Mouse (Mus musculus): Measurements from ENCODE around the gene Ahctf1. TPM values are rescaled to one million over a fixed set of nuclear protein-coding genes. Genes with fewer than 3 reads are reported as not detected.

Gene Ahctf1
- polyA plus RNA-seq, 1 experiment from 2014 or later, result 13.5 TPM

- H3K36me3 ChIP-seq (ENCODE audit: control insufficient read depth, insufficient read depth, low read length), result no peaks in the 10 kb centered on the region
- no peak overlapping the region for H3K4me2 ChIP-seq (ENCODE audit: low read length)
- no peaks in the 10 kb centered on the region; the same call in 1 of the 2 replicates for H3K4me1 ChIP-seq (ENCODE audit: control insufficient read depth, insufficient read depth, low read depth, low read length)
- 82% methylated on average over 3 of the region's 3 CpGs for WGBS
- no peak overlapping the region for H3K4me3 ChIP-seq (ENCODE audit: low read length)
- H3K9me3 ChIP-seq (ENCODE audit: control insufficient read depth, low read length), result no peaks in the 10 kb centered on the region
- no peak for ATAC-seq
- no peak overlapping the region for H3K9ac ChIP-seq (ENCODE audit: low read depth, low read length)
- no peak overlapping the region for H3K27ac ChIP-seq (ENCODE audit: low read depth, low read length)
- no peaks in the 10 kb centered on the region for H3K27me3 ChIP-seq (replicated peaks; ENCODE audit: control insufficient read depth, insufficient read depth, low read length)
Measured at GRCm38 (mm10) chr1:179808300-179808699, 4.8 kb upstream of the Ahctf1 start.

- Histone ChIP-seq H3K9ac (ENCODE audit: low read depth, low read length) (no peak overlapping the region), H3K27me3 (replicated peaks; ENCODE audit: control insufficient read depth, insufficient read depth, low read length) (no peaks in the 10 kb centered on the region), H3K4me1 (ENCODE audit: control insufficient read depth, insufficient read depth, low read depth, low read length) (no peaks in the 10 kb centered on the region; the same call in none of the 2 replicates), H3K4me2 (ENCODE audit: low read length) (no peak overlapping the region), H3K4me3 (ENCODE audit: low read length) (no peak overlapping the region), H3K9me3 (ENCODE audit: control insufficient read depth, low read length) (no peaks in the 10 kb centered on the region), H3K27ac (ENCODE audit: low read depth, low read length) (no peak overlapping the region), H3K36me3 (ENCODE audit: control insufficient read depth, insufficient read depth, low read length) (no peaks in the 10 kb centered on the region)
- WGBS, result 87% methylated on average over 4 of the region's 4 CpGs
- no peak for ATAC-seq
Measured at GRCm38 (mm10) chr1:179807468-179807867, 4.0 kb upstream of the Ahctf1 start.

GRCm38 (mm10) chr1:179805751-179806150, 2.3 kb upstream of the Ahctf1 start:
- Histone ChIP-seq H3K27me3 (replicated peaks; ENCODE audit: control insufficient read depth, insufficient read depth, low read length) (no peaks in the 10 kb centered on the region), H3K4me3 (ENCODE audit: low read length) (no peak overlapping the region), H3K4me1 (ENCODE audit: control insufficient read depth, insufficient read depth, low read depth, low read length) (peaks cover 15% of the 10 kb centered on the region), H3K9ac (ENCODE audit: low read depth, low read length) (no peak overlapping the region), H3K4me2 (ENCODE audit: low read length) (no peak overlapping the region), H3K9me3 (ENCODE audit: control insufficient read depth, low read length) (no peaks in the 10 kb centered on the region), H3K36me3 (ENCODE audit: control insufficient read depth, insufficient read depth, low read length) (no peaks in the 10 kb centered on the region), H3K27ac (ENCODE audit: low read depth, low read length) (no peak overlapping the region)
- 89% methylated on average over 5 of the region's 5 CpGs for WGBS
- no peak for ATAC-seq

- Histone ChIP-seq H3K27ac (ENCODE audit: low read depth, low read length) (peak overlapping the region; percentile 60), H3K4me3 (ENCODE audit: low read length) (peak overlapping the region; percentile 92), H3K9me3 (ENCODE audit: control insufficient read depth, low read length) (no peaks in the 10 kb centered on the region), H3K4me2 (ENCODE audit: low read length) (peak overlapping the region; percentile 75), H3K36me3 (ENCODE audit: control insufficient read depth, insufficient read depth, low read length) (no peaks in the 10 kb centered on the region), H3K27me3 (replicated peaks; ENCODE audit: control insufficient read depth, insufficient read depth, low read length) (no peaks in the 10 kb centered on the region), H3K4me1 (ENCODE audit: control insufficient read depth, insufficient read depth, low read depth, low read length) (peaks cover 15% of the 10 kb centered on the region), H3K9ac (ENCODE audit: low read depth, low read length) (0 out of 2 replicates have a peak overlapping the region, but pooled peaks have one; percentile 41)
- WGBS, result 34% methylated on average over 11 of the region's 11 CpGs
- no peak for ATAC-seq
Measured at GRCm38 (mm10) chr1:179804140-179804881, 831 bp upstream of the Ahctf1 start.

GRCm38 (mm10) chr1:179802610-179803512, 619 bp downstream of the Ahctf1 start, which contains the start of gene Gm10518:
Gene Gm10518, plus strand, starts transcription at chr1:179803376.
- peak; percentile 81 for ATAC-seq
- peak within 1 kb of the TSS; percentile 92 for H3K4me3 ChIP-seq (ENCODE audit: low read length)
- no peaks in the 10 kb centered on the region for H3K27me3 ChIP-seq (replicated peaks; ENCODE audit: control insufficient read depth, insufficient read depth, low read length)
- H3K4me1 ChIP-seq (ENCODE audit: control insufficient read depth, insufficient read depth, low read depth, low read length), result peaks cover 15% of the 10 kb centered on the region
- H3K9ac ChIP-seq (ENCODE audit: low read depth, low read length), result peak within 1 kb of the TSS; percentile 94
- H3K9me3 ChIP-seq (ENCODE audit: control insufficient read depth, low read length), result no peaks in the 10 kb centered on the region
- WGBS, result under 1% methylated on average over 86 of the region's 94 CpGs
- peak within 1 kb of the TSS; percentile 75 for H3K4me2 ChIP-seq (ENCODE audit: low read length)
- peak within 1 kb of the TSS; percentile 89 for H3K27ac ChIP-seq (ENCODE audit: low read depth, low read length)
- H3K36me3 ChIP-seq (ENCODE audit: control insufficient read depth, insufficient read depth, low read length), result 0 out of 2 replicates have a peak, but pooled peaks cover 2% of the 10 kb centered on the region

- no peak for ATAC-seq
- no peaks in the 10 kb centered on the region for H3K9me3 ChIP-seq (ENCODE audit: control insufficient read depth, low read length)
Measured at GRCm38 (mm10) chr1:179798794-179799193, 4.7 kb downstream of the Ahctf1 start.

GRCm38 (mm10) chr1:179787281-179787680, 16.2 kb downstream of the Ahctf1 start:
- H3K4me1 ChIP-seq (ENCODE audit: control insufficient read depth, insufficient read depth, low read depth, low read length), result no peaks in the 10 kb centered on the region
- no peak overlapping the region for H3K27ac ChIP-seq (ENCODE audit: low read depth, low read length)
- peaks cover 47% of the 10 kb centered on the region for H3K36me3 ChIP-seq (ENCODE audit: control insufficient read depth, insufficient read depth, low read length)
- no peak for ATAC-seq
- no peak overlapping the region for H3K4me2 ChIP-seq (ENCODE audit: low read length)
- no peak overlapping the region for H3K9ac ChIP-seq (ENCODE audit: low read depth, low read length)
- H3K4me3 ChIP-seq (ENCODE audit: low read length), result no peak overlapping the region
- WGBS, result 87% methylated on average over 4 of the region's 4 CpGs
- no peaks in the 10 kb centered on the region for H3K9me3 ChIP-seq (ENCODE audit: control insufficient read depth, low read length)
- H3K27me3 ChIP-seq (replicated peaks; ENCODE audit: control insufficient read depth, insufficient read depth, low read length), result no peaks in the 10 kb centered on the region

More at GRCm38 (mm10) chr1:179798794-179799193, 4.7 kb downstream of the Ahctf1 start:
- H3K27ac ChIP-seq (ENCODE audit: low read depth, low read length), result no peak overlapping the region
- no peak overlapping the region for H3K9ac ChIP-seq (ENCODE audit: low read depth, low read length)
- H3K4me2 ChIP-seq (ENCODE audit: low read length), result no peak overlapping the region
- H3K4me1 ChIP-seq (ENCODE audit: control insufficient read depth, insufficient read depth, low read depth, low read length), result peaks cover 15% of the 10 kb centered on the region
- no peaks in the 10 kb centered on the region for H3K27me3 ChIP-seq (replicated peaks; ENCODE audit: control insufficient read depth, insufficient read depth, low read length)
- H3K36me3 ChIP-seq (ENCODE audit: control insufficient read depth, insufficient read depth, low read length), result peaks cover 20% of the 10 kb centered on the region
- no peak overlapping the region for H3K4me3 ChIP-seq (ENCODE audit: low read length)

GRCm38 (mm10) chr1:179785502-179785901, 18.0 kb downstream of the Ahctf1 start:
- no peak overlapping the region for H3K9ac ChIP-seq (ENCODE audit: low read depth, low read length)
- H3K4me2 ChIP-seq (ENCODE audit: low read length), result no peak overlapping the region
- H3K27ac ChIP-seq (ENCODE audit: low read depth, low read length), result no peak overlapping the region
- H3K4me3 ChIP-seq (ENCODE audit: low read length), result no peak overlapping the region
- WGBS, result 98% methylated on average over 5 of the region's 5 CpGs
- no peaks in the 10 kb centered on the region for H3K9me3 ChIP-seq (ENCODE audit: control insufficient read depth, low read length)
- no peaks in the 10 kb centered on the region for H3K4me1 ChIP-seq (ENCODE audit: control insufficient read depth, insufficient read depth, low read depth, low read length)
- H3K36me3 ChIP-seq (ENCODE audit: control insufficient read depth, insufficient read depth, low read length), result peaks cover 43% of the 10 kb centered on the region
- no peak for ATAC-seq
- H3K27me3 ChIP-seq (replicated peaks; ENCODE audit: control insufficient read depth, insufficient read depth, low read length), result no peaks in the 10 kb centered on the region

- Histone ChIP-seq H3K27ac (ENCODE audit: low read depth, low read length) (no peak overlapping the region), H3K9me3 (ENCODE audit: control insufficient read depth, low read length) (no peaks in the 10 kb centered on the region), H3K27me3 (replicated peaks; ENCODE audit: control insufficient read depth, insufficient read depth, low read length) (no peaks in the 10 kb centered on the region), H3K4me3 (ENCODE audit: low read length) (no peak overlapping the region), H3K36me3 (ENCODE audit: control insufficient read depth, insufficient read depth, low read length) (peaks cover 35% of the 10 kb centered on the region), H3K4me2 (ENCODE audit: low read length) (no peak overlapping the region), H3K9ac (ENCODE audit: low read depth, low read length) (no peak overlapping the region), H3K4me1 (ENCODE audit: control insufficient read depth, insufficient read depth, low read depth, low read length) (no peaks in the 10 kb centered on the region)
- ATAC-seq, result no peak
- 91% methylated on average over 4 of the region's 4 CpGs for WGBS
Measured at GRCm38 (mm10) chr1:179784098-179784497, 19.4 kb downstream of the Ahctf1 start.
